9 mouse cellular contexts compared by ENCODE assay signal in genomic region chr6:148001071-148001470, GRCm38 (mm10). TPM values are rescaled to one million over a fixed set of nuclear protein-coding genes. Genes with fewer than 3 reads are reported as not detected.
DNase-seq lines count a peak whose midpoint lies in the region; ATAC-seq and TF ChIP-seq lines count a peak whose summit lies in the region.
"Had no signal": no experiment of that assay in that cellular context is flagged by ENCODE, and none has a peak within 500 bp of the region (broad histone marks: within the 10 kb centered on the region; RNA-seq: fewer than 3 reads in every experiment).

No protein-coding gene starts in this region.

- H3K27ac ChIP-seq in lung, embryonic 16.5 days (ENCODE audit: low read length) = no peak overlapping the region
- no peak overlapping the region for H3K27ac ChIP-seq in hindbrain, postnatal 0 days
- H3K27ac ChIP-seq in limb, embryonic 10.5 days = no peak overlapping the region
- H3K27ac ChIP-seq: liver, embryonic 15.5 days had no signal

- 19% methylated on average over 3 of the region's 3 CpGs for WGBS in lung, embryonic 16.5 days
- 38% methylated on average over 3 of the region's 3 CpGs for WGBS in hindbrain, postnatal 0 days
- 46% methylated on average over 3 of the region's 3 CpGs for WGBS in limb, embryonic 10.5 days

- no peak overlapping the region for H3K4me2 ChIP-seq in lung, embryonic 16.5 days (ENCODE audit: low read depth, low read length)
- H3K4me2 ChIP-seq in hindbrain, postnatal 0 days (ENCODE audit: low read depth, low read length) = no peak overlapping the region
- H3K4me2 ChIP-seq: liver, embryonic 15.5 days had no signal

- H3K4me3 ChIP-seq in lung, embryonic 16.5 days (ENCODE audit: low read length) = no peak overlapping the region
- no peak overlapping the region for H3K4me3 ChIP-seq in hindbrain, postnatal 0 days (ENCODE audit: low read length)
- no peak overlapping the region for H3K4me3 ChIP-seq in limb, embryonic 10.5 days
- H3K4me3 ChIP-seq: liver, embryonic 15.5 days had no signal

- no peaks in the 10 kb centered on the region for H3K27me3 ChIP-seq in lung, embryonic 16.5 days (ENCODE audit: control insufficient read depth, insufficient read depth, low read depth, low read length)
- H3K27me3 ChIP-seq in hindbrain, postnatal 0 days (ENCODE audit: insufficient read depth, low read length) = no peaks in the 10 kb centered on the region; the same call in 1 of the 2 replicates
- H3K27me3 ChIP-seq in limb, embryonic 10.5 days (ENCODE audit: low read depth, poor library complexity, severe bottlenecking) = no peaks in the 10 kb centered on the region
- H3K27me3 ChIP-seq: liver, embryonic 15.5 days had no signal

- ATAC-seq in lung, embryonic 16.5 days (ENCODE audit: low read depth) = peak; percentile 61
- ATAC-seq in hindbrain, postnatal 0 days = 0 out of 2 replicates have a peak, but pooled peaks have one; percentile 35

- DNase-seq in cerebellum, postnatal 14 days = peak; percentile 5 to 6
- no peak for DNase-seq in cerebellum, postnatal 36 days
- no peak for DNase-seq in lung, adult 18-20 months
- peak; percentile 21 for DNase-seq in hindbrain, postnatal 0 days (ENCODE audit: low spot score)
- peak; percentile 74 for DNase-seq in retina, embryonic 14.5 days (ENCODE audit: low spot score)
- DNase-seq in spleen, adult 18-20 months = no peak
- DNase-seq in limb, embryonic 10.5 days (ENCODE audit: low spot score) = no peak

- no peaks in the 10 kb centered on the region for H3K36me3 ChIP-seq in lung, embryonic 16.5 days (ENCODE audit: control insufficient read depth, insufficient read depth, low read length)
- no peaks in the 10 kb centered on the region for H3K36me3 ChIP-seq in hindbrain, postnatal 0 days (ENCODE audit: insufficient read depth, low read length)
- no peaks in the 10 kb centered on the region for H3K36me3 ChIP-seq in limb, embryonic 10.5 days
- H3K36me3 ChIP-seq: liver, embryonic 15.5 days had no signal

- peak; percentile 66 for TF ChIP-seq CTCF in hindbrain, postnatal 0 days (IDR thresholded peaks at IDR 0.05; ENCODE audit: low read depth)

- no peaks in the 10 kb centered on the region for H3K4me1 ChIP-seq in lung, embryonic 16.5 days (replicated peaks; ENCODE audit: control insufficient read depth, insufficient read depth, low read length)
- no peaks in the 10 kb centered on the region for H3K4me1 ChIP-seq in hindbrain, postnatal 0 days (ENCODE audit: insufficient read depth, low read length)
- H3K4me1 ChIP-seq in limb, embryonic 10.5 days = no peaks in the 10 kb centered on the region
- H3K4me1 ChIP-seq: liver, embryonic 15.5 days had no signal

- H3K9ac ChIP-seq in lung, embryonic 16.5 days (ENCODE audit: low read length) = no peak overlapping the region
- no peak overlapping the region for H3K9ac ChIP-seq in hindbrain, postnatal 0 days (replicated peaks; ENCODE audit: low read length)
- H3K9ac ChIP-seq: liver, embryonic 15.5 days had no signal

- no peaks in the 10 kb centered on the region for H3K9me3 ChIP-seq in lung, embryonic 16.5 days (ENCODE audit: control insufficient read depth, low read length)
- no peaks in the 10 kb centered on the region for H3K9me3 ChIP-seq in hindbrain, postnatal 0 days (ENCODE audit: low read length)
- no peaks in the 10 kb centered on the region for H3K9me3 ChIP-seq in limb, embryonic 10.5 days (replicated peaks)
- H3K9me3 ChIP-seq: liver, embryonic 15.5 days had no signal

RNA-seq across cellular contexts. Expression of gene Far2, which starts 46.0 kb away (rescaled TPM):
- polyA plus RNA-seq in lung, embryonic 16.5 days (2015; fragmentation: Nextera tagmentation; extraction: Ambion mirVana) = 5.9 and 6.8 TPM in 2 replicates
- total RNA-seq in hindbrain, postnatal 0 days (2014; rRNA removed) = 31.7 and 34.4 TPM in 2 replicates
- polyA plus RNA-seq in hindbrain, postnatal 0 days (2015; fragmentation: Nextera tagmentation; extraction: Ambion mirVana) = 28.9 and 30.3 TPM in 2 replicates
- 1.3 and 1.6 TPM in 2 replicates for polyA plus RNA-seq in limb, embryonic 10.5 days (2016; fragmentation: Nextera tagmentation; extraction: Ambion mirVana)

Comparison
In these comparisons a context has a peak if more than half of its experiments do, and no peak if none do; other contexts are left out.
1. DNase-seq: peak in cerebellum, postnatal 14 days (2 of 2), hindbrain, postnatal 0 days (single experiment) and retina, embryonic 14.5 days (single experiment); none in cerebellum, postnatal 36 days (0 of 2), lung, adult 18-20 months (0 of 2), spleen, adult 18-20 months (0 of 2) and limb, embryonic 10.5 days (single experiment).